Mouse (Mus musculus): ENCODE measurements around the gene Rpl23a. TPM values are rescaled to one million over a fixed set of nuclear protein-coding genes. Genes with fewer than 3 reads are reported as not detected.

Gene Rpl23a
- total and polyA plus RNA-seq, 2 experiments from 2014 or later, result 469 to 906 TPM

- ATAC-seq (no peak), DNase-seq (ENCODE audit: low spot score) (no peak)
- Histone ChIP-seq H3K27ac (no peak overlapping the region), H3K4me1 (ENCODE audit: insufficient read depth, low read length) (peaks cover 12% of the 10 kb centered on the region), H3K4me2 (ENCODE audit: low read depth, low read length) (no peak overlapping the region), H3K4me3 (ENCODE audit: low read length) (no peak overlapping the region), H3K9me3 (ENCODE audit: low read length) (no peaks in the 10 kb centered on the region), H3K9ac (replicated peaks; ENCODE audit: low read length) (no peak overlapping the region), H3K36me3 (ENCODE audit: insufficient read depth, low read length) (peaks cover 40% of the 10 kb centered on the region), H3K27me3 (ENCODE audit: insufficient read depth, low read length) (no peaks in the 10 kb centered on the region)
- no peak for TF ChIP-seq CTCF (IDR thresholded peaks at IDR 0.05; ENCODE audit: low read depth)
- 87% methylated on average over 3 of the region's 3 CpGs for WGBS
These were observed 22.7 kb downstream of the Rpl23a start for GRCm38 (mm10) chr11:78160675-78161074.

DNA sequence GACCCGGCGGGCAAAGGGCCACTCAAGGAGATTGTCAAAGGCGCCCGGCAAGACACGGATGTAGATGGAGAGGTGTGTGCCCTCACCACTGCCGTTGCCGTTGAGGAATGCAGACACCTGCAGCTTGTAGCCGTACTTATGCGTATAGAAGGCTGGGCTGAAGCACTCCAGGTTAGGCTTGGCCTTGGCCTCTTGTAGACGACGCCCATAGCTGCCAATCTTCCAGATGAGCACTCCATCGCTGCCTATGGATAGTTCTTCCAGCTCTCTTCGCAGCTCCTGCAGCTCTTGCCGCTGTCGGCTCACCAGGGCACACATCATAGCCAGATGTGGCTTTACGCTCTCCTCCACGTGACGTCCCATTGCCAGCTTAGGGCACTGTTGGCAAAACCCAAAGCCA lies 23.2 kb downstream of the Rpl23a start:
- no peak for ATAC-seq
- Histone ChIP-seq H3K4me1 (ENCODE audit: insufficient read depth, low read length) (peaks cover 12% of the 10 kb centered on the region), H3K27ac (no peak overlapping the region), H3K4me3 (ENCODE audit: low read length) (no peak overlapping the region), H3K9ac (replicated peaks; ENCODE audit: low read length) (no peak overlapping the region), H3K36me3 (ENCODE audit: insufficient read depth, low read length) (peaks cover 42% of the 10 kb centered on the region), H3K27me3 (ENCODE audit: insufficient read depth, low read length) (no peaks in the 10 kb centered on the region), H3K9me3 (ENCODE audit: low read length) (no peaks in the 10 kb centered on the region), H3K4me2 (ENCODE audit: low read depth, low read length) (no peak overlapping the region)
- DNase-seq (ENCODE audit: low spot score), result no peak
- no peak for TF ChIP-seq CTCF (IDR thresholded peaks at IDR 0.05; ENCODE audit: low read depth)
- WGBS, result 87% methylated on average over 18 of the region's 18 CpGs

DNA sequence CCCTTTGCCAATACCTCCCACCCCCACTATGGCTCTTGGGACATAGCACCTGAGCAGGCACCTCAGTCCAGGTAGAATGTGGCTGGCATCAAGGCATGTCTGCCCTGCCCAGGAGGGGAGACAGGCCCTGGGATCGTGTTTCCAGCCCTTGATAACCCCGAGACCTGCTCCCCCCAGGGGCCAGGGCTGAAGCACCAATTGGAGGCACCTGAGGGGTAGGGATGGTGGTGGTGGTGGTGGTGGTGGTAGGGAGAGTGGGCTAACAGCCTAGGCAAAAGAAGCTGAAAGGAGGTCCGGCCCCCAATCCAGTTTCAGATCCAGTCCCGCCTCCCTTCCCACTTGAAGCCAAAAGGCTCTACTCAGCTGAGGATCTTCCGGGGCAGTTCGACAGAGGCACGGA lies 23.8 kb downstream of the Rpl23a start:
- Histone ChIP-seq H3K36me3 (ENCODE audit: insufficient read depth, low read length) (peaks cover 48% of the 10 kb centered on the region), H3K27ac (no peak overlapping the region), H3K4me3 (ENCODE audit: low read length) (no peak overlapping the region), H3K9ac (replicated peaks; ENCODE audit: low read length) (no peak overlapping the region), H3K9me3 (ENCODE audit: low read length) (no peaks in the 10 kb centered on the region), H3K27me3 (ENCODE audit: insufficient read depth, low read length) (no peaks in the 10 kb centered on the region), H3K4me2 (ENCODE audit: low read depth, low read length) (no peak overlapping the region), H3K4me1 (ENCODE audit: insufficient read depth, low read length) (peaks cover 14% of the 10 kb centered on the region)
- WGBS, result 78% methylated on average over 7 of the region's 7 CpGs
- TF ChIP-seq CTCF (IDR thresholded peaks at IDR 0.05; ENCODE audit: low read depth), result no peak
- DNase-seq (ENCODE audit: low spot score), result no peak
- no peak for ATAC-seq

DNA sequence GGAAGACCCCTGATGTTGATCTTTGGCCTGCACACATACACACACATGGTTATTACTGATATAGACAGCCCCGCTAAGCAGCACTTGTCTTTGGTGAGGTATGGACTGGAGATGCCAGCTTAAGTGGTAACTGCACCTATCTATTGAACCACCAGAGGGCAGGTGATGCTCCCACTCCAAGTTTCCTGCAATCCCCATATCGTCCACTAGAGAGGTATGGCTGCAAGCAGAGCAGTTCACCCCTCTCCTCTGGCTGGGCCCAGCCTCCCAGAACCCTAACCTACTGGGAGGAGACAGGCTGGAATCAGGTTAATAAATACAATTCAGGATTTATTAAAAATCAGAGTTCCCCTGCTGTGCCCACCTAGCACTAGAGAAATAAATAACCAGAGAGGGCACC lies 24.3 kb downstream of the Rpl23a start:
- no peak overlapping the region for H3K27ac ChIP-seq
- peaks cover 16% of the 10 kb centered on the region for H3K4me1 ChIP-seq (ENCODE audit: insufficient read depth, low read length)
- H3K9ac ChIP-seq (replicated peaks; ENCODE audit: low read length), result no peak overlapping the region
- H3K27me3 ChIP-seq (ENCODE audit: insufficient read depth, low read length), result no peaks in the 10 kb centered on the region
- H3K9me3 ChIP-seq (ENCODE audit: low read length), result no peaks in the 10 kb centered on the region
- H3K4me3 ChIP-seq (ENCODE audit: low read length), result no peak overlapping the region
- H3K4me2 ChIP-seq (ENCODE audit: low read depth, low read length), result no peak overlapping the region
- peak; percentile 92 for DNase-seq (ENCODE audit: low spot score)
- peak; percentile 63 for ATAC-seq
- TF ChIP-seq CTCF (IDR thresholded peaks at IDR 0.05; ENCODE audit: low read depth), result peak; percentile 99
- WGBS, result 29% methylated on average over 2 of the region's 2 CpGs
- H3K36me3 ChIP-seq (ENCODE audit: insufficient read depth, low read length), result peaks cover 53% of the 10 kb centered on the region

DNA sequence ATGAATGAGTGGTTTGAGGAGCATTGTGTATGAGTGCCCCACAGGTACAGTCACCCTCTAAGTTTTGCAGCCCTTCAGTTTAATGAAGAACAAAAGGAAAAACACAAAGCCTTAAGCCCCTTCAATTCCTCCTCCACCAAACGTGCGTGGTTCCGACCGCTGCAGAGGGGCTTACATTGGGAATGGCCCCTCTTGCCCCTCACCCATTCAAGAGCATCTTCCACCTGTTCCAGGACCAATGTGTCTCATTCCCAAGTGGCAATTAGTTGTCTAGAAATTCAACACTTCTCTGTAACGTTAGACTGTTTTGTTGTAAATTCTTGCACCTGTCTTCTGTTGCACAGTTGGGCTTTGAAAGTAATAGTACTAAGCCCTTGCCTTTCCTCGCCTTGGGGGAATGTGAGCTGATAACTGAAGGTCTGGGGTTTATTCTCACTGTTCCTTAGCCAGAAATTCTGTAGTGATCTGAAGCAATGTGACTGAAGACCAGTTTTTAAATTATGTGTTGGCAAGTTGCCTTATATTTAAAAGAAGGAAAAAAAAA lies 27.2 kb downstream of the Rpl23a start:
- no peak for DNase-seq (ENCODE audit: low spot score)
- Histone ChIP-seq H3K36me3 (ENCODE audit: insufficient read depth, low read length) (peaks cover 53% of the 10 kb centered on the region), H3K27ac (peak overlapping the region; percentile 88; the same call in 1 of the 2 replicates), H3K27me3 (ENCODE audit: insufficient read depth, low read length) (no peaks in the 10 kb centered on the region), H3K9me3 (ENCODE audit: low read length) (no peaks in the 10 kb centered on the region), H3K4me1 (ENCODE audit: insufficient read depth, low read length) (peaks cover 18% of the 10 kb centered on the region), H3K4me2 (ENCODE audit: low read depth, low read length) (no peak overlapping the region), H3K4me3 (ENCODE audit: low read length) (no peak overlapping the region), H3K9ac (replicated peaks; ENCODE audit: low read length) (no peak overlapping the region)
- no peak for TF ChIP-seq CTCF (IDR thresholded peaks at IDR 0.05; ENCODE audit: low read depth)
- 69% methylated on average over 6 of the region's 6 CpGs for WGBS
- no peak for ATAC-seq

GRCm38 (mm10) chr11:78155674-78156073 lies 27.7 kb downstream of the Rpl23a start:
- 51% methylated on average over 5 of the region's 5 CpGs for WGBS
- Histone ChIP-seq H3K4me3 (ENCODE audit: low read length) (no peak overlapping the region), H3K27ac (peak overlapping the region; percentile 88; the same call in 1 of the 2 replicates), H3K4me2 (ENCODE audit: low read depth, low read length) (no peak overlapping the region), H3K9me3 (ENCODE audit: low read length) (no peaks in the 10 kb centered on the region), H3K4me1 (ENCODE audit: insufficient read depth, low read length) (peaks cover 18% of the 10 kb centered on the region), H3K27me3 (ENCODE audit: insufficient read depth, low read length) (no peaks in the 10 kb centered on the region), H3K36me3 (ENCODE audit: insufficient read depth, low read length) (peaks cover 48% of the 10 kb centered on the region), H3K9ac (replicated peaks; ENCODE audit: low read length) (no peak overlapping the region)
- DNase-seq (ENCODE audit: low spot score) (no peak), ATAC-seq (no peak)
- no peak for TF ChIP-seq CTCF (IDR thresholded peaks at IDR 0.05; ENCODE audit: low read depth)

DNA sequence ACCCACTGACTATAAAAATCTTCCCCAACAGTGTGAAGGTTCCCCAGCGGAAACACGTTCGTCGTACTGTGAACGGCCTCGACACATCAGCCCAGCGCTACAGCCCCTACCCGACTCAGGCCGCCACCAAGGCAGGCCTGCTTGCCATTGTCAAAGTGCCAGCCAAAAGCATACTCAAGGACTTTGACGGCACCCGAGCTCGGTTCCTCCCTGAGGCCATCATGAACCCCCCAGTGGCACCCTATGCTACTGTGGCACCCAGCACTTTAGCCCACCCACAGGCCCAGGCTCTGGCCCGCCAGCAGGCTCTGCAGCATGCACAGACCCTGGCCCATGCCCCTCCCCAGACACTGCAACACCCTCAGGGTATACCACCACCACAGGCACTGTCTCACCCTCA lies 29.6 kb downstream of the Rpl23a start:
- ATAC-seq, result no peak
- Histone ChIP-seq H3K27me3 (ENCODE audit: insufficient read depth, low read length) (no peaks in the 10 kb centered on the region), H3K4me2 (ENCODE audit: low read depth, low read length) (no peak overlapping the region), H3K9me3 (ENCODE audit: low read length) (no peaks in the 10 kb centered on the region), H3K9ac (replicated peaks; ENCODE audit: low read length) (no peak overlapping the region; the same call in 1 of the 2 replicates), H3K4me3 (ENCODE audit: low read length) (no peak overlapping the region), H3K36me3 (ENCODE audit: insufficient read depth, low read length) (peaks cover 46% of the 10 kb centered on the region), H3K27ac (peak overlapping the region; percentile 88), H3K4me1 (ENCODE audit: insufficient read depth, low read length) (peaks cover 18% of the 10 kb centered on the region)
- WGBS, result 56% methylated on average over 13 of the region's 13 CpGs
- DNase-seq (ENCODE audit: low spot score), result peak; percentile 45
- no peak for TF ChIP-seq CTCF (IDR thresholded peaks at IDR 0.05; ENCODE audit: low read depth)

All from hindbrain, postnatal 0 days (tissue).